Mouse (Mus musculus): ENCODE measurements around the gene Arl4a. TPM values are rescaled to one million over a fixed set of nuclear protein-coding genes. Genes with fewer than 3 reads are reported as not detected.

Gene Arl4a
- polyA plus RNA-seq, 1 experiment = 4.3 TPM

DNA sequence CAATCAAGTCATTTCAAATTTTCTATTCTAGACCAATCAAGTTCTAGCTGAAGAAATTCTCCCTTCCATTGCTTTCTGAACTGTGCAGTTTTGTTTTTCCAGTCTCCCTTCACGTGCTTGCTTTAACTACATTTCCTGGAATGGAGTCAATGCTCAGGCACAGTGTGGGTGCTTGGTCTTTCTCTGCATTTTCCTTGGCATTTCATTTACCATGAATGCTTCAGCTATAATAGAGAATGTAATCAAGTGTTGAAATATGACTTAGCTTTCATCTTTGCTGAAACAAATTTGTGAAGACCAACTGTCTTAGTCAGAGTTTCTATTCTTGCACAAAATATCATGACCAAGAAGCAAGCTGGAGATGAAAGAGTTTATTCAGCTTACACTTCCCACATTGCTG, 58.0 kb downstream of the Arl4a start:
- TF ChIP-seq CTCF (IDR thresholded peaks at IDR 0.05; ENCODE audit: extremely low read depth, insufficient read length, insufficient replicate concordance, low read depth, low read length) (no peak), POLR2A (IDR thresholded peaks at IDR 0.05; ENCODE audit: low read depth, low read length) (no peak)
- WGBS = 82% methylated on average over 1 of the region's 1 CpGs
- H3K4me3 ChIP-seq (ENCODE audit: low read depth, low read length) = no peak overlapping the region
- no peaks in the 10 kb centered on the region for H3K36me3 ChIP-seq (ENCODE audit: control insufficient read depth, insufficient read depth, low read length)
- no peaks in the 10 kb centered on the region; the same call in 1 of the 2 replicates for H3K27me3 ChIP-seq (ENCODE audit: control insufficient read depth, insufficient read depth, low read length)
- H3K27ac ChIP-seq (ENCODE audit: insufficient read depth, low read depth, low read length) = no peak overlapping the region
- peaks cover 12% of the 10 kb centered on the region; the same call in 1 of the 2 replicates for H3K4me1 ChIP-seq (ENCODE audit: control insufficient read depth, insufficient read depth, insufficient read length, low read length)

DNA sequence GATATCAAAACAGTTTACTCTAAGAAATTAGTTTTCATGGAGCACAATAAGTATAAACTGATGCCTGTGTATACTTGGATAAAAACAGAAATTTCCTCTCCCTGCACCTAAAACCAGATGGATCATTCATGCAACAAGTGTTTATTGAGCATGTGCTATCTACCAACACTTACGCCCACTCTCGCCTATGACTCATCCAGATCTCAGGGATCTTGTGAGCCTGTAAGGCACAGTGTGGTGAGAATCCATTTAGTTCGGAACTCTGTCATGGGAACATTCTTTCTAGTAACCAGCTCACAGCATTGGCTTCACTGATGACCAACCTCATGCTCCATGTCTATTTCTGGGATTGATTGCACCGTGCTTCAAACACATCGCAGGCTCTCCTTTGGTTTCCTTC, 58.8 kb downstream of the Arl4a start:
- Histone ChIP-seq H3K27me3 (ENCODE audit: control insufficient read depth, insufficient read depth, low read length) (no peaks in the 10 kb centered on the region; the same call in 1 of the 2 replicates), H3K27ac (ENCODE audit: insufficient read depth, low read depth, low read length) (no peak overlapping the region), H3K36me3 (ENCODE audit: control insufficient read depth, insufficient read depth, low read length) (no peaks in the 10 kb centered on the region), H3K4me3 (ENCODE audit: low read depth, low read length) (no peak overlapping the region), H3K4me1 (ENCODE audit: control insufficient read depth, insufficient read depth, insufficient read length, low read length) (peaks cover 15% of the 10 kb centered on the region; the same call in 1 of the 2 replicates)
- TF ChIP-seq CTCF (IDR thresholded peaks at IDR 0.05; ENCODE audit: extremely low read depth, insufficient read length, insufficient replicate concordance, low read depth, low read length) (no peak), POLR2A (IDR thresholded peaks at IDR 0.05; ENCODE audit: low read depth, low read length) (no peak)
- whole genome bisulfite sequencing = 94% methylated on average over 5 of the region's 5 CpGs

DNA sequence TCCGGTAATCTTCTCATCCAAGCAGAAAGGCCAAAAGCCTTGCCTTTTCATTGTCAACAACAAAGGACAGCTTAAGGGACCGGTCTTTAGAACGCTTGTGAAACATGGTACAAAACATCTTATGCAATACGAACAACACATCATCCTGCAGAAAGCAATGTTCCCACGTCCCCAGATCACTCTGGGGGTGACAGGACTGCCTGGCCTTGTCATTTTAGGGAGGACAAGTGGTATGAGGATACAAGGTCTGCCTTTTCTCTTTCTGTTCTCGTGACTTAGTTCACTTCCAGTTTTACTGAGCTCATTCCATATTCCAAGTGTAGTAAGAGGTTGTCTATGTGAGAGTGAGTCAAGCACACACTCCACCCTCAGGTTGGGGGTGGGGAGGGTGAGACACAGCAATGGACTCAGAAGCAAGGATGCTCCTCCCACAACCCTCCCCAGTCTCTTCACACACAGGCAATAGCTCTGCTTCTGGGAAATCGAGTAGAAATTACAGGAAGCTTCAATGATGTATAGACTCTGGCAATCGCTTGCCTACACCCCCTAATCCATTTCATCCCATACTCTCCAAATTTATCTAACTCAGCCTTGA, 59.7 kb downstream of the Arl4a start:
- WGBS = 80% methylated on average over 8 of the region's 8 CpGs
- H3K27me3 ChIP-seq (ENCODE audit: control insufficient read depth, insufficient read depth, low read length) = no peaks in the 10 kb centered on the region; the same call in 1 of the 2 replicates
- TF ChIP-seq POLR2A (IDR thresholded peaks at IDR 0.05; ENCODE audit: low read depth, low read length) = no peak
- TF ChIP-seq CTCF (IDR thresholded peaks at IDR 0.05; ENCODE audit: extremely low read depth, insufficient read length, insufficient replicate concordance, low read depth, low read length) = no peak
- H3K4me1 ChIP-seq (ENCODE audit: control insufficient read depth, insufficient read depth, insufficient read length, low read length) = peaks cover 15% of the 10 kb centered on the region; the same call in 1 of the 2 replicates
- H3K4me3 ChIP-seq (ENCODE audit: low read depth, low read length) = no peak overlapping the region
- H3K36me3 ChIP-seq (ENCODE audit: control insufficient read depth, insufficient read depth, low read length) = no peaks in the 10 kb centered on the region
- no peak overlapping the region for H3K27ac ChIP-seq (ENCODE audit: insufficient read depth, low read depth, low read length)

DNA sequence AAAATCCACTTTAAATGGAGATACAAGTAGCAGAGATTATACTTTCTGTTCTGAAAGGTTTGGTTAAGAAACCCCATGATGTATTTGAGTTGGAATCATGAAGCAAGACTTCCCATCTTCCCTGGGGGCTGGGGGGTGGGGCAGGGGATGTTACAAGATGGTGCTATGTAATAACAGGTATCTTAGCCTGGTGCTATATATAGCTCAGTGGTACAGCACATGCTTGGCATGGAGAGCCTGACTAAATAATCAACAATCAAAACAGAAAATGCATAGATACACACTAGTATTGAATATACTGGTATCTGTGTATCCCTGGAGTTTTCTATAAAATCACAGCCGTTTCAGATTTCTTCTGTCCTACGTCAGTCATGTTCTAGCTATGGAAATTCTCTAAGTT, 61.4 kb downstream of the Arl4a start:
- no peak overlapping the region for H3K4me3 ChIP-seq (ENCODE audit: low read depth, low read length)
- peaks cover 17% of the 10 kb centered on the region; the same call in 1 of the 2 replicates for H3K4me1 ChIP-seq (ENCODE audit: control insufficient read depth, insufficient read depth, insufficient read length, low read length)
- 96% methylated on average over 2 of the region's 2 CpGs for WGBS
- no peaks in the 10 kb centered on the region; the same call in 1 of the 2 replicates for H3K27me3 ChIP-seq (ENCODE audit: control insufficient read depth, insufficient read depth, low read length)
- H3K27ac ChIP-seq (ENCODE audit: insufficient read depth, low read depth, low read length) = no peak overlapping the region
- no peaks in the 10 kb centered on the region for H3K36me3 ChIP-seq (ENCODE audit: control insufficient read depth, insufficient read depth, low read length)
- TF ChIP-seq POLR2A (IDR thresholded peaks at IDR 0.05; ENCODE audit: low read depth, low read length) (no peak), CTCF (IDR thresholded peaks at IDR 0.05; ENCODE audit: extremely low read depth, insufficient read length, insufficient replicate concordance, low read depth, low read length) (no peak)

DNA sequence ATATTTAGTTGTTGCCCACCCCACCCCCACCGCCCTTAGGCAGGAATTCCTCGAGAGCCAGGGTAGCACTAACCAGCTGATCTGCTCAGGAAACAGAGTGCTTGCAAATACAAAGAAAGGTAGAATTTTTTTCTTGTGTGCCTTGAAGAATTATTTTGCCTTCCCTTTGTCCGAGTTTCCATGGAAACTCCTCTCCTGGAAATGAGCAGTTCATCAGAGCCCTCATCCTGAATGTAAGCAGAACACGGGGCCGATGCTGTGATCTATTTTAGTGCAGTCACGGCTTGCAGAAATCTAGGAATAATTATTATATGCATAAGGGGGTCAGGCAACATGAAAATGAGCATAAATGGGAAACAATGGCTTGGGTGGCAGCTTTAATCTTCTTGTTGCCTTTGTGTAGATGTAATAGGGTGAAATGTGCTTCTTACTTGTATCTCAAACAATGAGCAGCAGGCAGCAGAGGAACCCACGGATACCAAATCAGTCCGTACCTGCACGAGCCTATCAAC, 61.9 kb downstream of the Arl4a start:
- no peak for TF ChIP-seq CTCF (IDR thresholded peaks at IDR 0.05; ENCODE audit: extremely low read depth, insufficient read length, insufficient replicate concordance, low read depth, low read length)
- no peak for TF ChIP-seq POLR2A (IDR thresholded peaks at IDR 0.05; ENCODE audit: low read depth, low read length)
- Histone ChIP-seq H3K4me3 (ENCODE audit: low read depth, low read length) (no peak overlapping the region), H3K27ac (ENCODE audit: insufficient read depth, low read depth, low read length) (no peak overlapping the region), H3K36me3 (ENCODE audit: control insufficient read depth, insufficient read depth, low read length) (no peaks in the 10 kb centered on the region), H3K4me1 (ENCODE audit: control insufficient read depth, insufficient read depth, insufficient read length, low read length) (peaks cover 19% of the 10 kb centered on the region; the same call in 1 of the 2 replicates), H3K27me3 (ENCODE audit: control insufficient read depth, insufficient read depth, low read length) (no peaks in the 10 kb centered on the region; the same call in 1 of the 2 replicates)
- WGBS = 78% methylated on average over 9 of the region's 9 CpGs

DNA sequence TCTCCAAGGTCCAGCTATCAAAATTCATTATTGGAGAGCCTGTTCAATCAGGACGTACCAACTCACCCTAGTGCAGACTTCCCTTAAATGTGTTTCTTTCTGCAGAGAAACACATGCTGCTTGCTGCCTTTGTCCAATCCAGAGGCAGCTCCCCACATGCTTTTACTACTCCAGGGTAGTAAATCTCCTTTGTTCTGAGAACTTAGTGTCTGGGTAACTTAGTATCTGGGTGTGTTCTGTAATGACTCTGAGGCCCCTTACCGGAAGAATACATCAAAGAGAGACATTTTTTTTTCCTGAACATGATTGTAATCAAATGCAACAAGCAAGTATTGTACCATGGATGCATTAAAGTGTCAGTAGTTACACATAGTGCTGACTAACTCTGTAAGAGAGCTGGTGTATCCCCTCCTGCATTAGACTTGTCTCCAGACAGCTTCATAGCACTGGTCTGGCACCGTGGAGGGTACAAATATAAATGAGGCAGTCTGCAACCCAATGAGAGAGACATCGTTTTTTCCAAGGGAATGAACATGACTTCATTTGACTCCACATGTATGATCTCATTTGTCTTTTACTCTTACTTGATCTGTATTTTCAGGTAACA, 62.7 kb downstream of the Arl4a start:
- no peak overlapping the region for H3K4me3 ChIP-seq (ENCODE audit: low read depth, low read length)
- WGBS = 20% methylated on average over 4 of the region's 4 CpGs

DNA sequence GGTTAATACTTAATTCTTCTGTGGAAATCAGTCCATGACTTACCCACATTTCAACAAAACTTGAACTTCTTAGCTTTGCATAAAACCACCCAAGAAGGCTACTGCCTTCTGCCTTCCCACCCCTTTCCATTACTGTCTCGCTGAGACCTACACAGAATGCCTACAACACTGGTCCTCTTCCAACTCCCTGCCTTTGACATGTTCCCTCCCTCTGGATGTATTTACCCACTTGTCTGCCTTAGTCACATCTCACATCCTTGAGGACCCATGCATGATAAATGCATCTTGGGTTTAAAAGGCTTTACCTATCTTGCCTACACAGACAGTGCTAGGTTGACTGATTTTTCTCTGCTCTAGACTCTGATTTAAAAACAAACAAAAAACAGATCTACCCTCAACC, 63.6 kb downstream of the Arl4a start:
- WGBS = 52% methylated on average over 1 of the region's 1 CpGs

More for the DNA sequence above, 62.7 kb downstream of the Arl4a start:
- Histone ChIP-seq H3K27me3 (ENCODE audit: control insufficient read depth, insufficient read depth, low read length) (no peaks in the 10 kb centered on the region; the same call in 1 of the 2 replicates), H3K4me1 (ENCODE audit: control insufficient read depth, insufficient read depth, insufficient read length, low read length) (peaks cover 23% of the 10 kb centered on the region; the same call in 1 of the 2 replicates), H3K36me3 (ENCODE audit: control insufficient read depth, insufficient read depth, low read length) (no peaks in the 10 kb centered on the region), H3K27ac (ENCODE audit: insufficient read depth, low read depth, low read length) (no peak overlapping the region)
- no peak for TF ChIP-seq CTCF (IDR thresholded peaks at IDR 0.05; ENCODE audit: extremely low read depth, insufficient read length, insufficient replicate concordance, low read depth, low read length)
- TF ChIP-seq POLR2A (IDR thresholded peaks at IDR 0.05; ENCODE audit: low read depth, low read length) = no peak

More for the DNA sequence above, 63.6 kb downstream of the Arl4a start:
- H3K27me3 ChIP-seq (ENCODE audit: control insufficient read depth, insufficient read depth, low read length) = no peaks in the 10 kb centered on the region; the same call in 1 of the 2 replicates
- peak overlapping the region; percentile 57; the same call in 1 of the 2 replicates for H3K27ac ChIP-seq (ENCODE audit: insufficient read depth, low read depth, low read length)
- no peak overlapping the region for H3K4me3 ChIP-seq (ENCODE audit: low read depth, low read length)
- no peaks in the 10 kb centered on the region for H3K36me3 ChIP-seq (ENCODE audit: control insufficient read depth, insufficient read depth, low read length)
- H3K4me1 ChIP-seq (ENCODE audit: control insufficient read depth, insufficient read depth, insufficient read length, low read length) = peaks cover 23% of the 10 kb centered on the region; the same call in 1 of the 2 replicates
- TF ChIP-seq POLR2A (IDR thresholded peaks at IDR 0.05; ENCODE audit: low read depth, low read length) (no peak), CTCF (IDR thresholded peaks at IDR 0.05; ENCODE audit: extremely low read depth, insufficient read length, insufficient replicate concordance, low read depth, low read length) (no peak)
